Mouse (Mus musculus): ENCODE measurements at regions not wholly inside any gene's neighbourhood (a gene's known extent, or its start where the extent isn't known, plus 50 kb on each side); places are given as distances from the start of the nearest gene placed in this dataset.

- no peaks in the 10 kb centered on the region for H3K27me3 ChIP-seq (ENCODE audit: control insufficient read depth in 1 of 2, insufficient read depth in 2 of 2, low read length in 2 of 2)
Measured at GRCm38 (mm10) chr10:115681115-115681514, 93.5 kb upstream of the Lgr5 start.

GRCm38 (mm10) chr10:115691939-115692338 is 104.4 kb upstream of the Lgr5 start:
- TF ChIP-seq ZC3H11A (IDR thresholded peaks at IDR 0.05; ENCODE audit: low read depth, low read length) (0 out of 2 replicates have a peak, but pooled peaks have one; percentile 11), EP300 (IDR thresholded peaks at IDR 0.05; ENCODE audit: low read depth in 1 of 2, low read length in 2 of 2) (no peak), CTCF (IDR thresholded peaks at IDR 0.05 in 2 of 3, conservative IDR thresholded peaks at IDR 0.05 in 1 of 3; ENCODE audit: control insufficient read depth in 1 of 3, insufficient read depth in 1 of 3, low read depth in 2 of 3, low read length in 3 of 3, poor library complexity in 1 of 3, severe bottlenecking in 1 of 3) (peak; percentile 5 to 48 (median 14); a peak in 2 of 6 replicates), RAD21 (IDR thresholded peaks at IDR 0.05; ENCODE audit: low read depth, low read length) (peak; percentile 46), MXI1 (IDR thresholded peaks at IDR 0.05; ENCODE audit: low read depth, low read length) (no peak), USF2 (IDR thresholded peaks at IDR 0.05; ENCODE audit: borderline replicate concordance in 1 of 2, insufficient read depth in 1 of 2, low read depth in 1 of 2, low read length in 2 of 2) (no peak), SMC3 (IDR thresholded peaks at IDR 0.05; ENCODE audit: low read depth, low read length) (peak; percentile 56), E2F4 (IDR thresholded peaks at IDR 0.05; ENCODE audit: borderline replicate concordance, low read depth, low read length) (no peak), CHD1 (IDR thresholded peaks at IDR 0.05; ENCODE audit: low read depth, low read length) (no peak)
- Histone ChIP-seq H3K4me1 (ENCODE audit: control insufficient read depth in 1 of 2, insufficient read depth in 2 of 2, low read length in 2 of 2) (no peaks in the 10 kb centered on the region), H3K36me3 (ENCODE audit: control insufficient read depth in 1 of 2, insufficient read depth in 2 of 2, low read length in 2 of 2) (no peaks in the 10 kb centered on the region), H3K4me3 (ENCODE audit: control insufficient read depth in 1 of 2, insufficient read depth in 1 of 2, low read depth in 2 of 2, low read length in 2 of 2) (no peak overlapping the region), H3K9ac (ENCODE audit: control insufficient read depth, low read depth, low read length, poor library complexity, severe bottlenecking) (no peak overlapping the region), H3K27me3 (ENCODE audit: control insufficient read depth in 1 of 2, insufficient read depth in 2 of 2, low read length in 2 of 2) (no peaks in the 10 kb centered on the region), H3K27ac (ENCODE audit: control insufficient read depth, low read depth, low read length) (no peak overlapping the region), H3K79me2 (ENCODE audit: control insufficient read depth, insufficient read depth, low read length, poor library complexity) (no peaks in the 10 kb centered on the region), H3K9me3 (replicated peaks; ENCODE audit: insufficient read depth, low read length) (no peaks in the 10 kb centered on the region)
- DNase-seq (ENCODE audit: low read depth, low spot score), result peak; percentile 10

More at GRCm38 (mm10) chr10:115681115-115681514, 93.5 kb upstream of the Lgr5 start:
- Histone ChIP-seq H3K9me3 (replicated peaks; ENCODE audit: insufficient read depth, low read length) (no peaks in the 10 kb centered on the region), H3K4me1 (ENCODE audit: control insufficient read depth in 1 of 2, insufficient read depth in 2 of 2, low read length in 2 of 2) (no peaks in the 10 kb centered on the region), H3K27ac (ENCODE audit: control insufficient read depth, low read depth, low read length) (no peak overlapping the region), H3K79me2 (ENCODE audit: control insufficient read depth, insufficient read depth, low read length, poor library complexity) (no peaks in the 10 kb centered on the region), H3K9ac (ENCODE audit: control insufficient read depth, low read depth, low read length, poor library complexity, severe bottlenecking) (no peak overlapping the region), H3K4me3 (ENCODE audit: control insufficient read depth in 1 of 2, insufficient read depth in 1 of 2, low read depth in 2 of 2, low read length in 2 of 2) (no peak overlapping the region), H3K36me3 (ENCODE audit: control insufficient read depth in 1 of 2, insufficient read depth in 2 of 2, low read length in 2 of 2) (no peaks in the 10 kb centered on the region)
- DNase-seq (ENCODE audit: low read depth, low spot score), result no peak
- TF ChIP-seq EP300 (IDR thresholded peaks at IDR 0.05; ENCODE audit: low read depth in 1 of 2, low read length in 2 of 2) (no peak), MYC (IDR thresholded peaks at IDR 0.05; ENCODE audit: low read depth, low read length) (no peak), RCOR1 (IDR thresholded peaks at IDR 0.05; ENCODE audit: low read depth, low read length) (no peak), MYB (IDR thresholded peaks at IDR 0.05; ENCODE audit: low read depth, low read length) (no peak), SMC3 (IDR thresholded peaks at IDR 0.05; ENCODE audit: low read depth, low read length) (no peak), MEF2A (IDR thresholded peaks at IDR 0.05; ENCODE audit: extremely low read depth, insufficient replicate concordance, low read depth, low read length, poor library complexity, severe bottlenecking) (no peak), GATA1 (IDR thresholded peaks at IDR 0.05; ENCODE audit: low read depth, low read length) (no peak), KAT2A (conservative IDR thresholded peaks at IDR 0.05; ENCODE audit: low read depth, low read length) (no peak)
